Mouse (Mus musculus) lung, adult 2 months (tissue): ENCODE measurements around the gene Plxdc1.

Experiments
- CTCF ChIP-seq: fragments of 200-500 bp; IDR thresholded peaks from 2 replicates; pipeline ENCODE4 v1.5.1; 2011; ENCODE audit warnings: mild to moderate bottlenecking, low read length, control low read depth; ENCODE audit not compliant: insufficient read depth
- POLR2A ChIP-seq: fragments of 200-500 bp; IDR thresholded peaks from 2 replicates; pipeline ENCODE4 v1.6.1; 2011; ENCODE audit warnings: low read depth, mild to moderate bottlenecking, control low read depth, low read length, borderline replicate concordance; ENCODE audit errors: extremely low read depth

GRCm38 (mm10) chr11:98002627-98003026, 16.4 kb upstream of the Plxdc1 start:
- no peak for TF ChIP-seq POLR2A
- TF ChIP-seq CTCF = peak; percentile 83
